Mouse (Mus musculus) cerebral cortex, adult 2 months (tissue): ENCODE measurements around the gene Tnfsf13.

ENCODE experiments used
- WGBS: fragments of 180-500 bp; shearing (Covaris S2); methylation state at CpG from one replicate; pipeline ENCODE4 v1.1.7; 2018; 5-methylcytosine and 5-hydroxymethylcytosine counted together

Gene Tnfsf13

DNA sequence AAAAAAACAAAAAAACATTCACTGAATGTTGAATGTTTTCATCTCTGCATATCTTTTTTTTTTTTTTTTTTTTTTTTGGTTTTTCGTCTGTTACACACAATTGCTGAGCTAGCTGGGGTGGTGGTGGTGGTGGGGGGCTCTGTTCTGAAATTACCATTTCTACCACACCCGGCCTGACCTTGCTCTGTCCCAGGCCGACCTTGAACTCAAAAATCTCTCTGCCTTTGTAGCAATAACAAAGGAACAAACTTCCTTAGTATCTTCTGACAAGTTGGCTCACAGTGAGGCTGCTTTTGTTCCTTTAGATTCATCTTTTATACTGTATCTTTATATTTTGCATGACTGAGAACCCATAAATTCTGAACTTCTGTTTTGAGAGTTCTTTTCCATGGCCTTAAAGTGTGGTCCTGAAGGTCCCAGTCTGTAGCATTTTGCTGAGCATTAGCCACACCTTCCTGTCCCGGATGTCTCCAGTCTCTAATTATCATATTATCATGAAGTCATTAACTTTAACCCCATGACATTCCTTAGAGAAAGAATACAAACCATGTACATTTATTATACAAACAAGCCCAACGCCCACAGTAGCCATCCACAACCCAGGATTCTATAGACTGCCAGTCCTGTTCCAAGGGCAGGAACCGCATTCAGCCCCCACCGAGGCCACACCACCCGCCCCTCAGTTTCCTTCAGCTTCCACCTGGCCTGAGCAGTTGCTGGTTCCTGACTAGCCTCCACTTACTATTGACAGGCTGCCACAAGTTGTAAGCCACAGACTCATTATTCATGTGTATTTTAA is 18.4 kb upstream of the Tnfsf13 start:
- WGBS, result 68% methylated on average over 8 of the region's 8 CpGs

DNA sequence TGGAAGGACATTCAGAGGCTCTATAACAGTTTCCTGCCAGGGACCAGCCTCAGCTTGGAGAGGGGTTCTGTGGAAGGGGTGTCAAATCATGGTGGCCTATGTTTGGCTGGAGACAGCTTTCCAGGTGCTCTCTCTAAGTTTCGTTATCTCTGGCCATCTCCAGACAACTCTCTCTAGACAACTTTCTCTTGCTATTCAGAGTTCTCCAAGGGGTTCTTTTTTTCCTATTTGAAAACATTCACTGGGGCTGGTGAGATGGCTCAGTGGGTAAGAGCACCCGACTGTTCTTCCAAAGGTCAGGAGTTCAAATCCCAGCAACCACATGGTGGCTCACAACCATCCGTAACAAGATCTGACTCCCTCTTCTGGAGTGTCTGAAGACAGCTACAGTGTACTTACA is 17.8 kb upstream of the Tnfsf13 start:
- 93% methylated on average over 3 of the region's 3 CpGs for WGBS

DNA sequence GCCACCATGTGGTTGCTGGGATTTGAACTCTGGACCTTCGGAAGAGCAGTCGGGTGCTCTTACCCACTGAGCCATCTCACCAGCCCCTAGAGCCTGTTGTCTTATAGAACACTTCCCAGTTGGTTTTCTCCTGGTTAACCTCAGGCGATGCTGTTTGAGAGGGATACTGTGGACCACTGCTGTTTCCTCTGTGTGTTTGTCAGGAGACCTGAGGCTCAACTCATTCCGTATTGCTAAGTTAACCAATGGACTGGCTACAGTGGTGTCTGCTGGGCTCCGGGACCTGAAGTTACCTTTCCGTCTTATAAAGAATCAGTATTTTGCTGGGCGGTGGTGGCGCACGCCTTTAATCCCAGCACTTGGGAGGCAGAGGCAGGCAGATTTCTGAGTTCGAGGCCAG is 17.3 kb upstream of the Tnfsf13 start:
- 97% methylated on average over 10 of the region's 10 CpGs for WGBS

DNA sequence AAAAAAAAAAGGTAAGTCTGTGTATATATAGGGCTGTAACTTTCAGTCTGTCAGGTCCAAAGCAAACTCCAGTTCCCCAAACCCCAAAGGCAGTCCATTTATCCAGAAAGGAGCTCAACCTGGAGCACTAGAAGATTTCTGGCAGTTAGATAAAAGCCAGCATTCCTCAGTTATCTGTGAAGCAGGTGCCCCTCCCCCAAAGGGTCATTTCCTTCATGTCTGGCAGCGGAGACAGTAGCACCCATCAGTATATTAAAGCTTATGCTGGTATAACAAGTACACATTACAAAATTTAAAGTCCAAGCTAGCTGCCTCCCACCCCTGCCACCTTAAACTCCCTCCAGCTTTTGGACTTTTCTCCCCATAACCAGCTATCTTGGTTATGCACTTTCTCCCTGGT is 14.0 kb upstream of the Tnfsf13 start:
- WGBS, result 84% methylated on average over 1 of the region's 1 CpGs

DNA sequence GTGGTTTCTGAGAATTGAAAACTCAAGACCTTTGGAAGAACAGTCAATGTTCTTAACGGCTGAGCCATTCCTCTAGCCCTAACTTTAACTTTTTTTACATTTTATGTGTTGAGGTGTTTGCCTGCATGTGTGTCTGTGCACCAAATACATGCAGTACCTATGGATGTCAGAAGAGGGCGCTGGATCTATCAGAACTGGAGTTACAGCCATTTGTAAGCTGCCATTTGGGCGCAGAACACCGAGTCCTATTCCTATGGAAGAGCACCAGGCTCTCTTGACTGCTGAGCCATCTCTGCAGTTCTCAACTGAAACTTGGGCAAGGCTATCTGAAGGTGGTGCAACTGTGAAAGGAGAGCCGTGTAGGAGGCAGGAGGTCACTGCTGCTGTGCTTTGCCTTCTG is 13.0 kb upstream of the Tnfsf13 start:
- WGBS, result 79% methylated on average over 5 of the region's 5 CpGs

DNA sequence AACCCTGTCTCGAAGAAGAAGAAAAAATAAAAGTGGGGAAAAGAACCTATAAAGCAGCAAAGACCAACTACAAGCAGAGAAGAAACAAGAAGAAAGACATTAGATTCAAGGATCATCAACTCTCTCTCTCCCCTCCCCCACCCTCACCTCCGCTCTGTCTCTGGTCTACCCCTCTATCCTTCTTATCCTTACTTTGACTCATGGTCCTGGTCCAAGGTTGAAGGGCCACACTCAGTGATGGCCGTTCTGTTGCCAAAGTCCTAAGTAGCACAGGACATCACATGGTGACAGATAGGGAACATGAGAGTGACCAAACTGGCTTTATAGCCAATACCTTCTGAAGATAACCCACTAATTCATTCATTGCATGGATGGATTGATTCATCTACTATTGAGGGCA is 11.8 kb upstream of the Tnfsf13 start:
- WGBS, result 95% methylated on average over 3 of the region's 3 CpGs

DNA sequence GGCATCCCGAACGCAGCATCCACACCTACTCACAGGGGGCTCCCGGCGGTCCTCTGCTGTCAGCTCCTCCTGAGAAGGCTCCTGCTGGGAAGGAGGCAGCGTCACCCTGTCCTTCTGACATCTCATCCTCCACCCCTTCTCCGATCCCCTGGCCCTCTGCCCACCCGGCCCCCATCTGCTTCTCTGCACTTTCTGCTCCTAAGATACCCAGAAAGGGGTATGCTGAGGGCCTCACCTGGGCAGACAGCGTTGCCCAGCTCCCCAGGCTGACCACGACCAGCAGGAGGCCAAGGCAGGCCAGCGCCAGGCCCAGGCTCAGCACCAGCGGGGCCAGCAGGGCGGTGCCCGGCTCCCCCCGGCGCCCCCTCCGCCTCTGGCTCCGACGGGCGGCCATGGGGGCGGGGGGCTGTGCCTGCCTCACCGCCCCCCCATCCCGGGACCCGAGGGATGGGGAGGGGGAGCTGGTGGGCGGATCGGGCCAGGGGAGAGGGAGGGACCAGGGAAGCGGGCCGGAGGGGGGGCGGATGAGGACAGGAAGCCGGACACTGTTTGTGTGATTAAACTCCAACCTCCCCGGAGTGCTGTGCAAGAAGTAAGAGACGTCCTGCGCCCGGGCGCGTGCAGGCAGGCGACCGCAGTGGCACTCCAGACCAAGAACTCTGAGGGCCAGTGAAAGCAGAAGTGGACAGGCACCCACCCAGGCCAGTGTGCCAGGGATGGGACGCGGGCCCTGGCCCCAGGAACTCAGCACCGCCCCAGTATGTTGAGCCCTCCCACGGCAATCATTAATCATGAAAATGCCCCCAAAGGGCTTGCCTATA is 10.0 kb upstream of the Tnfsf13 start, which contains the start of the genes Tnfsf12 and Tnfsfm13:
TSS of gene Tnfsf12 (minus strand) at position 489 of the 821 bp plus-strand sequence.
TSS of gene Tnfsfm13 (minus strand) at position 738 of the 821 bp plus-strand sequence.
- WGBS, result 4% methylated on average over 41 of the region's 41 CpGs

DNA sequence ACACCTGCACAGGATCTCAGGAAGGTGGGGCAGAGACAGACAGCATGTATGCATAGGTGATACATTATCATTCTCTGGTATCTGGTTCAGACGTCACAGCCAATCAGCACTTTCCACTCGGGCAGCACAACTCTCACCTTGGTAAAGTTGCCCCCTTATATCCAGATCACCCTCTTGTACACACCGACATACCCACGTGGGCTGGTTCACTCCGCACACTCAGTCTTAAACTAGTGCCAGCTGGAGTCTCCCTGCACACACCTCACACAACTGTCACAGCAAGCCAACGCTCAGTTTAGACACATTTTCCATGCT is 9.4 kb upstream of the Tnfsf13 start:
- WGBS, result 14% methylated on average over 6 of the region's 6 CpGs

DNA sequence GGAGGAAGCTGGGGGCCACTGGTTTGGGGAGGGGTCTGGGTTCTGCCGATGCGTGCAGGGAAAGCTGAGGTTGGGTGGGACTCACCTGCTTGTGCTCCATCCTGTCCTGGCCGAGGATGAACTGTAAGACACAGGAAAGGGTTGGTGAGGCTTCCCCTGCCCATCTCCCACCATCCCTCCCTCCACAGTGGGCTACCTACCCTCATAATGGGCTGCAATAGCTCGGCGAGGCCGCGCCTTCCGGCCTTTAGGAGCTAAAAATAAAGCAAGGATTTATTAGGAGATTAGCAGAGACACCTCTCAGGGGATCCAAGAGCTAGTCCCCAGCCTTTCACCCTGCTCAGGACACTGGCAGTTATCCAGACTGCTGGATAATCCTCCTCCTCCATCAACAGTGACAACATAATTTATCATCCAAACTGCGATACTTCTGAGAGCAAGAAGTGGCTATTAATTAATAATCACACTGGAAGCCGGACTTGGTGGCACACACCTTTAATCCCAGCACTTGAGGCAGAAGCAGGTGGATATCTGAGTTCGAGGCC is 7.9 kb upstream of the Tnfsf13 start:
- WGBS, result 80% methylated on average over 11 of the region's 11 CpGs

DNA sequence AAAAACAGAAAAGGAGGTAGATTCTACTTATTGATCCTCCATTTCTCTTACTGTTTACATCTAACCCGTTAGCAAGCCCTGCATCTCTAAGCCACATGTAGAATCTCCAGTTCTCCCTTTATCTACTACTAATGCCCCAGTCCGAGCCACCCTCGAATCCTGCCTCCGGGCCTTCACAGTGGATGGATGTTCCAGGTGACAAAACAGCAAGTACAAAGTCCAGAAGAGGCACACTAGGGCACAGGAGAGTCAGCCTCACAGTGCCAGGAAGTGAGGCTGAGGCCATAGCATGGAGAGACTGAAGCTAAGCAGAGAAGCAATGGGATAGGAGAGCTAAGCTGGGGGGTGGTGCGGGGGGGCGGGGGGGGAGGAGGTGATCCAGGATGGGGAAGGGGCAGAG is 7.3 kb upstream of the Tnfsf13 start:
- WGBS, result 87% methylated on average over 6 of the region's 6 CpGs

DNA sequence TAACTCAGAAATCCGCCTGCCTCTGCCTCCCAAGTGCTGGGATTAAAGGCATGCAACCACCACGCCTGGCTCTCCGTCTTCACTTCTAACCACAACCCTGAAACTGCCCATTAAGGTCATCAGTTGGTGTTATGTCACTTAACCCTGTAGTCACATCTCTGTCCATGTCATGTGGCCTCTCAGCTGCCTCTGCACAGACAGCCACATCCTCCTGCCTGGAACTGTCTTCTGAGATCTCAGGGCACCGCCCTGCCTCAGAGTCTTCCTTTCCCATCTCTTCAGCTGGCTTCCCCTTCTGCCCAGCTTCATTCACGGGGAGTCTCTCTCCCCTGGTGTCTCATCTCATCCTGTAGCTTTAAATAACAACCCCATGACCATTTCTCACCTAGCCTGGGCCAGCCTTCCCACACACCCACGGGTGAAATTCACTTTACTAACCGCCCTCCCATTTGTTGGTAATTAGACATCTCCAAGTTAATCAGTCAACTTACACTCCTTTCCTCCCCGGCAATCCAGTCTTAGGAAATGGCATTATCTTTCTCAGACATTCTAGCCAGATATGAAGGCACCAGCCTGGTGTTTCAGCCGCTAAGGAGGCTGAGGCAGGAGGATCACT is 6.7 kb upstream of the Tnfsf13 start:
- 79% methylated on average over 9 of the region's 9 CpGs for WGBS

DNA sequence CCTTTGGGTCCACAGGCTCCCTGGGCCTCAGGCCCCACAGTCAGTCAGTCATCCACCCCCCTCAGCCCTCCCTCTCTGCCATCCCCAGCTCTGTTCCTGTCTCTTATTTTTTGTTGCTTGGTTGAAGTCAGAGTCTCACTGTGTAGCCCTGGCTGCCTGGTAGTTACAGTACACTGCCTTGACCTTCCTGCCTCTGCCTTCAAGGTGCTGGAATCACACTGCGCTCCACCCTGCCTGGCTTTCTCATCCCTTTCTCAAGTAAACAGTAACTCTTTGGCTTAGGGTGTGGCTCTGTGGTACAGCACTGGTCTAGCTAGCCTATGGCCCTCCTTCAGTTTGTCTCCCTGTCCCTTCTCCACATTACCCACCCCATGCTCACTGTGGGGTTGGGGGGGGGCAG is 4.3 kb upstream of the Tnfsf13 start:
- WGBS, result 100% methylated on average over 1 of the region's 1 CpGs

DNA sequence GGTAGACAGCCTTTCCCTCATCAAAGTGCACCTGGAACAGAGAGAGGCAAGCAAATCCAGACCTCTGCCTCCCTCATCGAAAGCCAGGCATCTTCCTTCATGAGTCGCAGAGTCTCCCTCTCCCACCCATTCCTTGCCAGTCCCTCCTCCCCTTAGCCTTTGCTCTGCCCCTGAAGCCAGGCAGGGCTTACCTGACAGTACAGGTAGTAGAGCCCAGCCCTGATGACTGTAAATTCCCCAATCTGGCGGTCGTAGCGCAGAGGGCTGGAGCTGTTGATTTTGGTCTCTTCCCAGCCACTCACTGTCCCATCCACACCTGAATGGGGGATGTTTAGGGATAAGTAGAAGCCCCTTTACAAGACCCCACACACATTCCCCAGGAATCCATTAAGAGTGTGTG is 1.5 kb upstream of the Tnfsf13 start:
- 80% methylated on average over 5 of the region's 5 CpGs for WGBS

DNA sequence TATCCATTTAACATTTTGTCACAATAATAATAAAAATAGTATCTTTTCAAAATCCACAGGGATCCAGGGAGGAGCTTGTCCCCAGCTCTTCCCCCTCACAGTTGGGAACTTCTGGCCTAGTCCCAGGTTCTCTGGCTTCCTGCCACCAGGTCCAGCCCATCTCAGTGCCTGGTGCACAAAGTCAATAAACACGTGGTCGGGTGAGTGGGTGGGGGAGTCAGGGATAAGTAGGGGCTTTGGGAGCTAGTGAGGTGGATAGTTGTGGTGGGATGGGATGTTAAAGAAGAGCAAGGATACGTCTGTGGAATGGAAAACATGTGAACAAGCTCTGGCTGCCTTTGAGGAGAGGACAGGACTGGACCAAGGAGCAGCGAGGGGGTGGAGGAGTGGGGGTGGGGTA is 793 bp upstream of the Tnfsf13 start:
- WGBS, result 27% methylated on average over 4 of the region's 4 CpGs

DNA sequence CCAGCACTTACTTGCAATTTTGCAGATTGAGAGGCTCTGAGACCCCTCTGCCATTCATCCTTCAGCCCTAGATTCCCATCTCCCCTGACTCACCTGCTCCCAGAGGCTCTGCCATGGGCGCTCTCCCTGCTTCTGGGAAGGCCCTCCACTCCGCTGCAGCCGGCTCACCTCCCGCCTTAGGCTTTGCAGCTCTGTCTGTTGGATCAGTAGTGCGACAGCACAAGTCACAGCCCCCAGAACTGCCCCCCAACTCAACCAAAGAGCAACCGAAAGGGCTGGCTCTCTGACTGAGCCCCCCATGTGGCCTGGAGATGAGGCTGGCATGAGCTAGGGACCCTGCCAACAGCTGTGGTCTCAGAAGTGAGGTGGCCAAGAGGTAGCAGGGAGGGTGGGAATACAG is 648 bp downstream of the Tnfsf13 start:
- WGBS, result 92% methylated on average over 6 of the region's 6 CpGs

DNA sequence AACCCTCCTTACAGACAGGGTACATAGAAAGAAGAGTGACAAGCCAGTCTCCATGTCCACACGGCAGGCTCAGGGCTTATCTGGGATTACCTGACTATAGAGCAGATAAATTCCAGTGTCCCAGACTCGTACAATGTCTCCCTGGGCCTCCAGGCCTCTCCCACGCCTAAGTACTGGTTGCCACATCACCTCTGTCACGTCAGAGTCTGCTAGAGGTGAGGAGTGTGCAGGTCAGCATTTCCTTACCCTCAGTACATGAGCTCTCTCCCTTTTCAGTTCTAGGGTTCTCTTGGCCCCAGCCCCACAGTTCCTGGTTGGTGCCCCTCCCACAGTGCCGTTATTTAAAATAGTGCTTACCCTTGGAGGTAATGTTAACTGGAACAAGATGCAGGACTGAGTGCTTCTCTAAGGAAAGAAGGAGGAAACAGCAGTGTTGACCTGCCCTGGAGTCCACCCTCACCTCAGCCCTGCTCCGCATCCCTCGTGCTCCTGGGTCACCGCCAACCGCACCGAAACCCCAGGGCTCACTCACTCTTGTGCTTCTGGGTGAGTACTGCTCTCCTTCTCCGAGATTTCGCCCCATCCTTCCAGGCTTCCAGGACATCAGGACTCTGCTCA is 1.3 kb downstream of the Tnfsf13 start:
- WGBS, result 88% methylated on average over 12 of the region's 12 CpGs

DNA sequence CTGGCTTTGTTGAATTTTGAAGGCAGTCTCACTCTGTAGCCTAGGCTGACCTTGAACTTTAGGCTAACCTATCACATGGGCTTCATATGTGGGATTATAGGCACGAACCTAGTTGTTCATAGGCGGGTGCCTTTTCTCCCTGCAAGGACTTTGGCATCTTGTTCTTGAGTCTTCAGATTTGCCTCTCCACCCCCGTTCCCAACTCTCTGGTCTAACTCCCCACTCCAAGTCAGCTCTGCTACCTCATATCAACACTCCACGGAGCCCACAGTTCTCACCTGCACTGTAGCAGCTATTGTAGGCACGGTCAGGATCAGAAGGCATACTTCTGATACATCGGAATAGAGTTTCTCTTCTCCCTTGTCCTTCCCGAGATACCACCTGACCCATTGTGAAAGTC is 2.0 kb downstream of the Tnfsf13 start:
- WGBS, result 84% methylated on average over 7 of the region's 7 CpGs

DNA sequence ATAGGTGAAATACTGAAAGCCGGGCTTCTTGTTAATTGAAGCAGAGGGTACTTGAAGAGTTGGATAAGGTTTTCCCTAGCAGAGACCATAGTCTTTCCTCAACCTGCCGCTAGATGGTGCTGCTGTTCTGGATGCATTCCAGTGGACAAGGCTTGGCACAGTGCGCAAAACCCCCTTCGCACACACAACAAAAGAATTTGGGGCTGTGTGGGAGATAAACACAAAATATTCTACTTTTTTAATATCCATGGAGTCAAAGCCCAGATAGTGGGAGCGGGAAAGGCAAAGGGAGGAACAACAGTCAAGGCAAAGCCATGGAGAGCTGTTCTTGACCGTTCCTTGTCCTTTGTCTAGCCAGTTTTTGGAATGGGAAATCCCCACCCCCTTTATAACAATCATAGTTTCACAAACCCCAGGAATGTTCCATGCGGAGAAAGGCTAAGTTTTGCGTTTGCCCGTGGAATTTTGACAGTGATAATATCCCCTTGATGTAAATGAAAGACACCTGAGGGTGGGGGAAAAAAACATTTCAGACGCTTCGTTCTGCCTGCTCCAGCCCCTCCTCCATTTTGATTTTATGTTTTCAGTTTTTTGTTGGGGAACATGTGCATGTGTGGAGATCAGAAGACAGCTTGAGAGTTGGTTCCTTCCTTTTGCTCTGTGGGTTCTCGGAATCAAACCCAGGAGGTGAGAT is 2.6 kb downstream of the Tnfsf13 start:
- 14% methylated on average over 12 of the region's 12 CpGs for WGBS

DNA sequence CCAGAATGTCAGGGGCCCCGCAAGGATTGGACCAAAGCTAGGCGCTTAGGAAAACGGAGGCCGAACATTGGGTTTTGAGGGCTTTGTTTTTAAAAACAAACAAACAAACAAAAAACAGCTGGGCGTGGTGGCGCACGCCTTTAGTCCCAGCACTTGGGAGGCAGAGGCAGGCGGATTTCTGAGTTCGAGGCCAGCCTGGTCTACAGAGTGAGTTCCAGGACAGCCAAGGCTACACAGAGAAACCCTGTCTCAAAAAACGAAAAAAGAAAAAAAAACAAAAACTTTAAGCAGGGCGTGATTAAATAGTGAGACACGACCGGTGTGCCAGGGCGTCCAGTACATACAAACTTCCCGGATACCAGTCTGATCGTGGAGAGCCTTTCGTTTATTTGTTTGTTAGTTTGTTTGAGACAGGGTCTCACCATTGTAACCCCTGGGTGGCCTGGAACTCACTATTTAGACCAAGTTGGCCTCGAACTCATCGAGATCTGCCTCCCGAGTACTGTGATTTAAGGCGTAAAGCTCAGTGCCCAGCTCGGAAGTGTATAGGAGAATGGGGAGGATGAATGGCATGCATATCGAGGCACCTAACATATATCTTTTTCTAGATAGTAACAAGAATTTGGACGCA is 3.3 kb downstream of the Tnfsf13 start:
- 15% methylated on average over 24 of the region's 24 CpGs for WGBS

DNA sequence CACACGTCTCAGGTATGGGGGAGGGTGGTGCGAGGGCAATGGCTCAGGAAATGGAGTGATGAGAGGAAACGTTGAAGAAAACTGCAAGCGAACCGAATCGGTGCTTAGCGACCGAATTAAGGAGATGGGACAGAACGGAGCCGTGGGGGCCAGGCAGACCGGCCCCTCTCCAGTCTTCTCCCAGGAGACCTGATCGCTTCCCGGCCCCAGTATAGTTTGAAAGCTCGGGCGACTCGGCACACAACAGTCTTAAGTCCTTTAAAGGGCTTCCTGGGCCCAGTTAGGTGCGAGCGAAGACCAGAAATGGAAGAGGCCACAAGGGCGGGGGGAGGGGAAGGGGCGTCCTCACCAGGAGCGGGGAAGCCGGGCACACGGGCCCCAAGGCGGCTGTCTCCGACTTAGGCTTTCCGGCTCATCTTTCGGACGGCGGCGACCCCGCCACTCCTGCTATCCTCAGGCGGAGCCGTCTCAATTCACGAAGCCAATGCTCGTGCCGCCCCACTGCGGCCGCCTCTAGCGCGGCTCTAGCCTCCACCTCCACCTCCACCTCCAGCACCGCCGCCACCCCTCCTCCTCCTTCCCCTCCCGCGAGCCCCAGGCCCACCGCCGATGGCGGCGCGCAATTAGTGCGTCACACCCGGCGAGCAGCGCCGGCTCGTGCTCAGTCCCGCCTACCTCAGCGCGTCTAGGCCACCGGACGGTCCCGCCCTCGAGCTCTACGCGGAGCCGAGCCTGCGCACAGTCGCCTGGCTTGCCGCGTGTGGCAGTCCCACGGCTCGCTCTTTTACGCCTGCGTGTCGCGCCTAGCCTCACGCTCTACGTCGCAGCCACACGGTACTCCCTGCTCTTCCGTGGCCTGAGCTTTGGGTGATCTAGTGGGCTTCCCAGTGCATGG is 4.0 kb downstream of the Tnfsf13 start, which contains the start of gene Senp3:
TSS of gene Senp3 (minus strand) at position 771 of the 895 bp plus-strand sequence.
- under 1% methylated on average over 80 of the region's 80 CpGs for WGBS
